Mouse (Mus musculus) lung, adult 18-20 months (tissue): ENCODE measurements at regions not wholly inside any gene's neighbourhood (a gene's known extent, or its start where the extent isn't known, plus 50 kb on each side); places are given as distances from the start of the nearest gene placed in this dataset.

ENCODE experiments used
- DNase-seq, 2 experiments: peaks; one replicate each; pipeline ENCODE4 v3.0.0; 2022; ENCODE audit warnings: mixed read lengths in 2 of 2

DNA sequence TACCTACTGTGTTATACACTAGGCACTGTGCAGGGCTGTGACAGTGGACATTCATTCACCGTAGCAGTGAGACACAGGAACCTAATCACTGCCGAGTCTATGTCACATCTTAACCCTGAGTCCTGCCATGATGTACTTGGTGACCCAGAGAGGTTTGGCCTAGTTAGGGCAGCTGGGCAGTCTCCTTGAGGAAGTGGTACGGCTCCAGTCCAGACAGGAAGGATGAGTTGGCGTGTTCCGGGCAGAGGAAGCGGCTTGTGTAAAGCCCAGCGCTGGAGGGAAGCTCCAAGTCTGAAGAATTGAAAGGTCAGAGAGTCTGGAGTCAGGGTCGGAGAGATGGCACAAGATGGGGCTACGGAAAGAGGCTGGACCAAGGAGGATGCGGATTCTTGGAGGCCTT is 99.4 kb upstream of the Smim15 start:
- DNase-seq, result peak; percentile 52 to 54

GRCm38 (mm10) chr13:107942979-107943378 is 101.3 kb upstream of the Smim15 start:
- DNase-seq, result no peak

- no peak for DNase-seq
Measured at GRCm38 (mm10) chr13:107942297-107942962, 101.8 kb upstream of the Smim15 start.

DNA sequence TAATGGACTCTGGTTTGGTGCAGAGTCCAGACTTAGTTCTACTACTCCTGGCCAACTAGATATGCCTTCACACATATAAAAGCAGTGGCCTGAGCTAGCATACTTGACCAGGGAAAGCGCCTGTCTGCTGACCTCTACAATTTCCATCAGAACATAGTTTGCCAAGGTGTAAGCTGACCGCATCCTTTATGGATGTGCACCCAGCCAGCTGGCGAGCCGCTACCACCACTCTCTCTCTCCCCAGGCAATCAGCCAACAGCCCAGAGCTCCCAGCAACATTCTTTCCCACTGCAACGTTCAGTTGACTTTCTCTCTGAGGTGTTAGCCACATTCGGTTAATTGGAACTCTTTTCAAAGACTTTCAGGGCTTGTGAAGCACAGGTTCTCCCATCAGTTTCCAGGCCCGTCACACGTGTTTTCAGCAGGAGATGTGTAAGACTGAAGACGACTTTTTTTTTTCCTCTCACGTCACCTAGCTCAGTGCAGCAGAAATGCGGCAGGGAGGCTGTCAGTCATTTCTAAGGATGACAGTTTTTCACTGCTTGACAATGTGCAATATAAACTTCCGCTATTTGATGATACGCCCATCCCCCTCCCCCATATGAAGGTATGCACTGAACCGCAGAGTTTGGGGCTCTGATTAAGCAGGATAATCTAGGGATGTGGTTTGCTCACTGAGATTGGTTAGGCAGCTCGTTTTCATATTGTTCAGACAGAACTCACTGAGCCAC is 104.2 kb upstream of the Smim15 start:
- peak in 1 of 2 experiments; percentile 15 for DNase-seq

DNA sequence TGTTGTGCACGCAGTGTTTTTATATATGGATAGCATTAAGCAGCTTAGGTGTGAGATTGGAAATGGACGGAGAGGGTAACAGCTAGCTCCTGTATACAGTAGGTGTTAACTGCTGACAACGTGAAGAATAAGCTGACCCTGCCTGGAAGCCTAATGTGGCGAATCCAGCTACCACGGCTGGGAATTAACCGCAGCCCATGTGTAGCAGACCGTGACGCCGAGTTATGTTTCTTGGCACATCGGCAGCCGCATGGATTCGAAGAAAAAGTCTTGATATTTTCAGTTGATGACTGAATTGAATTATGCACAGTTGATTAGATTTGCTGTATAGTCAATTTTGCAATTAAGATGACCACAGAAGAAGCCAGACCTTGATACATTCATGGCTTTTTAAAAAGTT is 108.6 kb upstream of the Smim15 start:
- no peak for DNase-seq

DNA sequence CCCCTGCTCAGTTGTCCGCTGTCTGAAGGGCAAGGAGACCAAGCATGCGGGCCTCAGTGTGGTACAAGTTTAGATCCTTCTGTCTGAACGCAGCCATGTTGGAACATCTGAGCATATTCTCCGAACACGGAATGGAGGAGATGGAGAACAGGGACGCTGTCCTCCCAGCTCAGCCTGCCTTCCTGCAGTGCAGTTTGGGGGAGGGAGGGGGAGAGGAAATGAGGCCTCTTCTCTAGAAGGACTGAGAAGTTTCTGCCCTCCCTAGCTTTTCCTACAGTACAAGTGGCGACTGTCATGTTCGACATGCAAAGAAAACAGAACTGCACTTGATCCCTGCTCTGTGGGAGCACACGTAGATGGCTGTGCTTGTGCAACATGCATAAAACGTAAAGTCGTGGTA is 109.6 kb upstream of the Smim15 start:
- DNase-seq, result no peak

DNA sequence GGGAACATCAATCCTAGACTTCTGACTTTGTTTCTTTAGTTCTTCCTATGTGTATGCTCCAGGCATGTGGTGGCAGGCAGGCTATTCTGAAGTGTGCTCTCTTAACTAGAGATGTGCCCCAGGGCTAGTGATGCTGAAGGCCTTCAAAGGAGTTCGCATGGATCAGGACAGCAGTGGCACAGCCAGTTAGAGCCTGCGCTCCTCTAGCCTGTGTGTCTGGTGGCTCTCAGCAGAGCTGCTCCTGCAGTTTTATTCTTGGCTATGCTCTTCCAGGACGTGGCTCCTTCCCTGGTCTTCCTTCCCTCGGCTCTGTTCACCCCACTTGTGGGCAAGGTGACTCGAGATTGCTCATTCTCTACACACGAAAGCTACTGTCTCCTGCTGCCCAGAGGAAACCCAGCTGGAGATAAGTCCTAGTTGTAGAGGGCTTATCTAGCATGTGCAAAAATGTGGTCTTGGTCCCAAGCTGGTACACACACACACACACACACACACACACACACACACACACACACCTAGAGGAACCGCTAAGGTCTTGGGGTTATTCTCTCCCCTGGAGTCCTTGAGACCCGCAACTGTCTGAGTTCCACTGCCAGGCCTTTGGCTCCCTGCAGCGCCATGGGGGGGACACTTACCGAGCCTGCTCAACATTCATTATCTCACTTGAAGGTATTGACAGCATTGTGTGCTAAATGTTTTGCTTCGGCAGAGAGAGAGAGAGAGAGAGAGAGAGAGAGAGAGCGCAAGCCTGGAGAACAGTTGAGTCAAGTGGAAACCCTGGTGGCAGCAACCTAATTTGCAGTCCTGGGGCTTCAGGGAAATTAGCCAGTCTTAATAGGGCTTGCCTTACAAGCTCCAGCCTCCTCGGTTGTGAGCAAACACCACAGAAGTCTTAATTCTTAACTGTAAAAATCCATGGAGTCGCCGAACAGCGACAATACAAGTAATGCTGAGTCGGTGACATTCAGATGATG is 110.4 kb upstream of the Smim15 start:
- DNase-seq, result no peak

- no peak for DNase-seq
Measured at GRCm38 (mm10) chr13:107932423-107933032, 111.7 kb upstream of the Smim15 start.

DNA sequence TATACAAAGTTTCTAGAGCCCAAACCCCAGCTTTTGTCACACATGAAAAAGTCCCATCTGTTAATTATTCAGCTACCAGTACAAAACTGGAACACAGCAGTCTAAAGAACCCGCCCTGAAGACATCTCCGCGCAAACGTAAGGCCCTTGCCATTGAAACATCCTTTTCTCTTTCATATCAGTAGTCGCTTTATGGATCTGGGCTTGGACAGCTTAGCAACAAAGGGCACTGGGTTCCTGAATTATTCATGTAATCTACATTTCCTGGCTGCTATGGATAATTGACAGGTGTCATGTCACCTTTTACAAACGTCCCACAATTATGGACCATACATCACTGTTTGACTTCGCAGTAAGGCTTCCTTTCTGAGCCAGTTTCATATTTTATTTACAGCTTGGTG is 113.0 kb upstream of the Smim15 start:
- no peak for DNase-seq

GRCm38 (mm10) chr13:107927499-107928215 is 116.6 kb upstream of the Smim15 start:
- peak; percentile 10 to 25 for DNase-seq

- DNase-seq, result peak; percentile 28 to 54
Measured at GRCm38 (mm10) chr13:107925470-107925869, 118.8 kb upstream of the Smim15 start.

DNA sequence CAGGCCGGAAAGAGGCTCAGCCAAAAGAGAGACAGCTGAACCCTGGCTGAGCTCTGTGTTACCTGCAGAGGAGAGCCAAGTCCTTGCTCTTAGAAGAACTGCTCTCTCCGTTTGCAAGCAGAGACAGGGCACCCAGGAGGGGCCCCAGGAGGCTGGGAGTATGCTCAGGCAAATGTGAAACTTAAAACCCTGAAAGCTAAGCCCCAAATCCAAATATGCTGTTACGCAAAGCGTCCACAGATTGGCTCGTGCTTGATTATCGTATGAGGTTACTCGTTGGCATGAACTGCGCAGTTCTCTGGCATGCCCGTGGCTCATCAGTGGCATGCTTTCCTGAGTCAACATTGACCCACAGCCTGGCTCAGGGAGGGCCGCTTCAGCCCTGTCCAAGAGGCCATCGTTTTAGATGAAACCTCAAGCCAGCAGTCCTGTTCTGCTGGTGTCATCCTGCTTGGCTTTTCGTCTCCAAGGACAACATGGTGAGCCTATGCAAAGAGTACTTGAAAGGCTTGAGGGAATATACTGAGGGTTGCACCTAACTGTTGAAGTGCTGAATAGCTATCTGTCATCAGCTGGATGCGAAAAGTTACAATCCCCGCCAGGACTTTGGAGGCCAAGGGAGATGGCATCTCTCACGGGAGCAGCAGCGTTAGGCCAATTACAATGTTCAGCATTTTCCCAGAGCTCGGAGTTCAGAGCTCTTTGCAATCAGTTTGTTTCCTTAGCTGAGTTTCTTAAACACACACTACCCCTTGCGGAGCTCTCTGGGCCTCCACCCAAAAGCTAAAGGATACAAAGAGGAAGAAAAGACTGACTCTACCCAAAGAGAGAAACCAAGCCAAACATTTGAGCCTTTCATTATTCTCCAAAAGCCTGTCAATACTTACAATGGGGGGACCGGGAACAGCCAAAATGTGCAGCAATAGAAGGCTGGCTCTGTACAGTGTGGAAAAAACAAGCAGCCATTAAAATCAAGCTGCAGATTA is 120.8 kb upstream of the Smim15 start:
- peak; percentile 46 to 58 for DNase-seq

DNA sequence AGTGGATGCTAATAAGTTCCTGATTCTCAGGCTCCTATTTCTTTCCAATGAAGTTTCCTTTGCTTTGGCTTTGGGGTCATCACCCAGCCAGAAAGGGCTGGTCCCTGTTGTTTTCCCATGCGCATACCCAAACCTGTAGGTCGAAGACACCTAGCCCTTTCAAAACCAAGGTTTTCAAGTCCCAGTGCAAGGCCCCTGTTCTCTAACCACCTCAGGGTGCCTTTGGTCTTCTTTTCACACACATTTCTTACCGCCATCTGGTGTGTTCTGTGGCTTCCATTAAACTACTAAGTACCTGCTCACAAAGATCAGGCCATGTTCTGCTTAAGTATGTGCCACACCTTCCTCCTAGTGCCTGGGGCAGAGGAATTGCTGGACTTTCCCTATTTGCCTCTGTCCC is 124.8 kb upstream of the Smim15 start:
- no peak for DNase-seq

- no peak for DNase-seq
Measured at GRCm38 (mm10) chr13:107918478-107918877, 125.8 kb upstream of the Smim15 start.

GRCm38 (mm10) chr13:107918065-107918464 is 126.2 kb upstream of the Smim15 start:
- no peak for DNase-seq

GRCm38 (mm10) chr13:107917564-107917963 is 126.7 kb upstream of the Smim15 start:
- DNase-seq, result no peak

DNA sequence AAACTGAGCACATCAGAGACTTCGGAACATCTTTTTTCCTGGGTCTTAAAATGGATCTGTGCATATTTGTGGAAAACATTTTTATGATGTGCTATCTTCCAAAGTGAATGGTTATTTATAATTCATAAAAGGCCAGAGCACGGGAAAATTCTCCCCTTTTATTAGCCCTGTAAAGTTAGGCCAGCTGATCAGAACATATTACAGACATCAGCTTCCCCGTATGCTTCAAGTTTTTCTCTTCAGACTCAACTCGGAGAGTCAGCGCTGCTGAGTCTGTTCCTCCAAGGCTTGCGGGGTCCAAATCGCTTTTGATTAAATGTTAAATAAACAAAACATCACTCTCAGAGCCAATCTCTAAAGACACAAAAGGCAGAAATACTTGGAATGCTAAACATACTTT is 134.1 kb upstream of the Smim15 start:
- no peak for DNase-seq

- no peak for DNase-seq
Measured at GRCm38 (mm10) chr13:107909343-107910067, 134.7 kb upstream of the Smim15 start.

DNA sequence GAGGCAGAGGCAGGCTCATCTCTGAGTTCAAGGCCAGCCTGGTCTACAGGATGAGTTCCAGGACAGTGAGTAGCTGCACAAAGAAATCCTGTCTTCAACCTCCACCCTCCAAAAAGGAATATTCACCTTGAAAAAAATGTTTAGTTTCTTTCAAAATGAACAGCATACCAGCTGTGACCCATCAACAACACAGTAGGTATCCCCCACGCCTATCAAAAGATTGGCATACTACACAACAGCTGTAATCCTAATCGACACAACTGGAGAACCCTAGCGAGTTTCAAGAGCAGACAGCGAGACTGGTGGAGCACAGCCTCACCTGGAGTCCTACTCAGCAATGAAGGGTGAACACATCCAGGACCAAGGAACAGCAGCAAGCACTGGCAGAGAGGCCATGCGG is 136.3 kb upstream of the Smim15 start:
- no peak for DNase-seq

- DNase-seq, result no peak
Measured at GRCm38 (mm10) chr13:107904851-107905250, 139.4 kb upstream of the Smim15 start.
